Mouse (Mus musculus): Measurements from ENCODE around the gene Npw. TPM values are rescaled to one million over a fixed set of nuclear protein-coding genes. Genes with fewer than 3 reads are reported as not detected.
"Not testable (repeated sequence)": the region's sequence is repeated elsewhere in the genome, so short reads cannot be mapped to it uniquely, and the experiment has no call there.

Gene Npw
- polyA plus RNA-seq, 1 experiment from 2014 or later = not detected

GRCm38 (mm10) chr17:24670246-24670844, 12.1 kb upstream of the Npw start:
- 12% methylated on average over 8 of the region's 8 CpGs for WGBS
- H3K27ac ChIP-seq (replicated peaks in 1 of 2; ENCODE audit: control insufficient read depth in 1 of 2, insufficient read depth in 1 of 2, low read depth in 2 of 2, low read length in 2 of 2) = peak overlapping the region; percentile 35 to 82; a peak in 3 of 4 replicates
- no peaks in the 10 kb centered on the region for H3K27me3 ChIP-seq (ENCODE audit: control insufficient read depth, insufficient read depth, low read length)
- H3K36me3 ChIP-seq (ENCODE audit: control insufficient read depth, insufficient read depth, low read length) = no peaks in the 10 kb centered on the region
- H3K4me2 ChIP-seq (ENCODE audit: low read length) = peak overlapping the region; percentile 92
- no peaks in the 10 kb centered on the region for H3K9me3 ChIP-seq (ENCODE audit: control insufficient read depth, low read length)
- peak overlapping the region; percentile 97 for H3K9ac ChIP-seq (ENCODE audit: low read length)
- ATAC-seq (ENCODE audit: insufficient number of reproducible peaks, insufficient read depth, low FRiP score, low read depth) = no peak
- H3K4me3 ChIP-seq (ENCODE audit: control insufficient read depth in 1 of 2, insufficient read depth in 1 of 2, low read depth in 1 of 2, low read length in 2 of 2) = peak overlapping the region; percentile 83 to 98
- peaks cover 16 to 29% of the 10 kb centered on the region in 2 experiments for H3K4me1 ChIP-seq (ENCODE audit: control insufficient read depth in 2 of 2, insufficient read depth in 2 of 2, low read length in 2 of 2)

GRCm38 (mm10) chr17:24669545-24670245, 11.4 kb upstream of the Npw start, which contains the start of gene Zfp598:
TSS of gene Zfp598 (plus strand) at chr17:24669687.
- Histone ChIP-seq H3K4me2 (ENCODE audit: low read length) (peak within 1 kb of the TSS; percentile 92), H3K4me1 (ENCODE audit: control insufficient read depth in 2 of 2, insufficient read depth in 2 of 2, low read length in 2 of 2) (peaks cover 16 to 29% of the 10 kb centered on the region in 2 experiments), H3K27me3 (ENCODE audit: control insufficient read depth, insufficient read depth, low read length) (no peaks in the 10 kb centered on the region), H3K9me3 (ENCODE audit: control insufficient read depth, low read length) (no peaks in the 10 kb centered on the region), H3K27ac (replicated peaks in 1 of 2; ENCODE audit: control insufficient read depth in 1 of 2, insufficient read depth in 1 of 2, low read depth in 2 of 2, low read length in 2 of 2) (peak within 1 kb of the TSS; percentile 54 to 82), H3K9ac (ENCODE audit: low read length) (peak within 1 kb of the TSS; percentile 97), H3K36me3 (ENCODE audit: control insufficient read depth, insufficient read depth, low read length) (no peaks in the 10 kb centered on the region), H3K4me3 (ENCODE audit: control insufficient read depth in 1 of 2, insufficient read depth in 1 of 2, low read depth in 1 of 2, low read length in 2 of 2) (peak within 1 kb of the TSS; percentile 83 to 98)
- WGBS = under 1% methylated on average over 79 of the region's 80 CpGs
- peak; percentile 97 for ATAC-seq (ENCODE audit: insufficient number of reproducible peaks, insufficient read depth, low FRiP score, low read depth)

GRCm38 (mm10) chr17:24669214-24669544, 10.9 kb upstream of the Npw start:
- peaks cover 16 to 26% of the 10 kb centered on the region in 2 experiments for H3K4me1 ChIP-seq (ENCODE audit: control insufficient read depth in 2 of 2, insufficient read depth in 2 of 2, low read length in 2 of 2)
- not testable (repeated sequence) for ATAC-seq (ENCODE audit: insufficient number of reproducible peaks, insufficient read depth, low FRiP score, low read depth)

DNA sequence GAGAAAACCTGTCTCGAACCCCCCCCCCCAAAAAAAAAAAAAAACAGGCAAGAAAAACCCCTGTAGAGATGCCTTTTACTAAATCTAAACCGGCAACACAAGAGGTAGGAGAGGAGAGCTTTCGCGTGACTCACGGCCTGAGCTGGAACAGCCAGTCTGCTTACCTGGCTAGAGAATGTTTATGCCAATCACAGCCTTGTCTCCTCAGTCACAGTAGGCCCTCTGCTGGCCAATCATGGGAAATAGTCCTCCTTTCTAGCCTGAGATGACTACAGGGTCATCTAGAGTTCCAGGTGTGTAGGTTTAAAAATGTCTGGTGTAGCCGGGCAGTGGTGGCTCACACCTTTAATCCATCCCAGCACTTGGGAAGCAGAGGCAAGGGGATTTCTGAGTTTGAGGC, 9.2 kb upstream of the Npw start:
- no peak overlapping the region for H3K9ac ChIP-seq (ENCODE audit: low read length)
- H3K4me2 ChIP-seq (ENCODE audit: low read length) = no peak overlapping the region
- WGBS = 24% methylated on average over 6 of the region's 6 CpGs
- no peak for ATAC-seq (ENCODE audit: insufficient number of reproducible peaks, insufficient read depth, low FRiP score, low read depth)
- H3K27me3 ChIP-seq (ENCODE audit: control insufficient read depth, insufficient read depth, low read length) = no peaks in the 10 kb centered on the region
- no peaks in the 10 kb centered on the region for H3K36me3 ChIP-seq (ENCODE audit: control insufficient read depth, insufficient read depth, low read length)
- H3K4me3 ChIP-seq (ENCODE audit: control insufficient read depth in 1 of 2, insufficient read depth in 1 of 2, low read depth in 1 of 2, low read length in 2 of 2) = no peak overlapping the region
- no peaks in the 10 kb centered on the region for H3K9me3 ChIP-seq (ENCODE audit: control insufficient read depth, low read length)
- H3K27ac ChIP-seq (replicated peaks in 1 of 2; ENCODE audit: control insufficient read depth in 1 of 2, insufficient read depth in 1 of 2, low read depth in 2 of 2, low read length in 2 of 2) = no peak overlapping the region
- peaks cover 16 to 23% of the 10 kb centered on the region in 2 experiments for H3K4me1 ChIP-seq (ENCODE audit: control insufficient read depth in 2 of 2, insufficient read depth in 2 of 2, low read length in 2 of 2)

More at GRCm38 (mm10) chr17:24669214-24669544, 10.9 kb upstream of the Npw start:
- not testable (repeated sequence) for H3K36me3 ChIP-seq (ENCODE audit: control insufficient read depth, insufficient read depth, low read length); H3K27me3 ChIP-seq (ENCODE audit: control insufficient read depth, insufficient read depth, low read length); H3K9me3 ChIP-seq (ENCODE audit: control insufficient read depth, low read length)
- Histone ChIP-seq H3K9ac (ENCODE audit: low read length) (peak overlapping the region; percentile 97), H3K4me3 (ENCODE audit: control insufficient read depth in 1 of 2, insufficient read depth in 1 of 2, low read depth in 1 of 2, low read length in 2 of 2) (peak overlapping the region; percentile 40 to 98), H3K4me2 (ENCODE audit: low read length) (peak overlapping the region; percentile 92), H3K27ac (replicated peaks in 1 of 2; ENCODE audit: control insufficient read depth in 1 of 2, insufficient read depth in 1 of 2, low read depth in 2 of 2, low read length in 2 of 2) (peak overlapping the region; percentile 54 to 82)
- WGBS = 9% methylated on average over 15 of the region's 15 CpGs

- H3K36me3 ChIP-seq (ENCODE audit: control insufficient read depth, insufficient read depth, low read length); H3K9me3 ChIP-seq (ENCODE audit: control insufficient read depth, low read length); ATAC-seq (ENCODE audit: insufficient number of reproducible peaks, insufficient read depth, low FRiP score, low read depth); H3K4me3 ChIP-seq (ENCODE audit: control insufficient read depth in 1 of 2, insufficient read depth in 1 of 2, low read depth in 1 of 2, low read length in 2 of 2); H3K27me3 ChIP-seq (ENCODE audit: control insufficient read depth, insufficient read depth, low read length); H3K9ac ChIP-seq (ENCODE audit: low read length); H3K27ac ChIP-seq (replicated peaks in 1 of 2; ENCODE audit: control insufficient read depth in 1 of 2, insufficient read depth in 1 of 2, low read depth in 2 of 2, low read length in 2 of 2); H3K4me2 ChIP-seq (ENCODE audit: low read length): not testable (repeated sequence)
- WGBS = 54% methylated on average over 7 of the region's 7 CpGs
- H3K4me1 ChIP-seq (ENCODE audit: control insufficient read depth in 2 of 2, insufficient read depth in 2 of 2, low read length in 2 of 2) = peaks cover 12 to 19% of the 10 kb centered on the region in 2 experiments
Measured at GRCm38 (mm10) chr17:24667011-24667410, 8.8 kb upstream of the Npw start.

DNA sequence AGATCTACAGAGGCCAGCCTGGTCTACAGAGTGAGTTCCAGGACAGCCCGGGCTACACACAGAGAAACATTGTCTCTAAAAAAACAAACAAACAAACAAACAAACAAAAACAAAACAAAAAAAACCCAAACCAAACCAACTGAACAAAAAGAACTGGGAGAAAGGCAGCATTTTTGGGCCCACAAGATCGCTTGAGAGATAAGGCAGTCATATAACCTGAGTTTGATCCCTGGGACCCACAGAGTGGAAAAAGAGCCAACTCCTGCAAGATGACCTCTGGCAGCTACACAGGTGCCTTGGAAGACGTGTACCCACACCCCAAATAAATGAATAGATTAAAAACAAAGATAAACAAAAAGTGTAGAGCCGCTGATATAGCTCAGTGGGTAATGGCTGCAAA, 3.3 kb downstream of the Npw start:
- Histone ChIP-seq H3K4me1 (ENCODE audit: control insufficient read depth in 2 of 2, insufficient read depth in 2 of 2, low read length in 2 of 2) (peaks cover 5 to 14% of the 10 kb centered on the region in 2 experiments; a peak in 3 of 4 replicates), H3K4me2 (ENCODE audit: low read length) (no peak overlapping the region), H3K36me3 (ENCODE audit: control insufficient read depth, insufficient read depth, low read length) (no peaks in the 10 kb centered on the region), H3K27ac (replicated peaks in 1 of 2; ENCODE audit: control insufficient read depth in 1 of 2, insufficient read depth in 1 of 2, low read depth in 2 of 2, low read length in 2 of 2) (no peak overlapping the region), H3K9ac (ENCODE audit: low read length) (no peak overlapping the region), H3K4me3 (ENCODE audit: control insufficient read depth in 1 of 2, insufficient read depth in 1 of 2, low read depth in 1 of 2, low read length in 2 of 2) (no peak overlapping the region), H3K27me3 (ENCODE audit: control insufficient read depth, insufficient read depth, low read length) (peaks cover 41% of the 10 kb centered on the region), H3K9me3 (ENCODE audit: control insufficient read depth, low read length) (no peaks in the 10 kb centered on the region)
- ATAC-seq (ENCODE audit: insufficient number of reproducible peaks, insufficient read depth, low FRiP score, low read depth) = no peak
- WGBS = 74% methylated on average over 4 of the region's 4 CpGs

GRCm38 (mm10) chr17:24653967-24654710, 4.1 kb downstream of the Npw start:
- Histone ChIP-seq H3K4me3 (ENCODE audit: control insufficient read depth in 1 of 2, insufficient read depth in 1 of 2, low read depth in 1 of 2, low read length in 2 of 2) (peak overlapping the region; percentile 25 to 32), H3K4me1 (ENCODE audit: control insufficient read depth in 2 of 2, insufficient read depth in 2 of 2, low read length in 2 of 2) (peaks cover 5 to 19% of the 10 kb centered on the region in 2 experiments; a peak in 3 of 4 replicates), H3K27ac (replicated peaks in 1 of 2; ENCODE audit: control insufficient read depth in 1 of 2, insufficient read depth in 1 of 2, low read depth in 2 of 2, low read length in 2 of 2) (0 out of 4 replicates have a peak overlapping the region, but pooled peaks of 1 of the 2 experiments have one; percentile 10), H3K9ac (ENCODE audit: low read length) (peak overlapping the region; percentile 58), H3K4me2 (ENCODE audit: low read length) (peak overlapping the region; percentile 64), H3K36me3 (ENCODE audit: control insufficient read depth, insufficient read depth, low read length) (no peaks in the 10 kb centered on the region), H3K9me3 (ENCODE audit: control insufficient read depth, low read length) (no peaks in the 10 kb centered on the region), H3K27me3 (ENCODE audit: control insufficient read depth, insufficient read depth, low read length) (peaks cover 33% of the 10 kb centered on the region)
- no peak for ATAC-seq (ENCODE audit: insufficient number of reproducible peaks, insufficient read depth, low FRiP score, low read depth)
- 4% methylated on average over 19 of the region's 19 CpGs for WGBS

Measured in heart, embryonic 14.5 days (tissue).